Mouse (Mus musculus): ENCODE data around the gene Serpinb9g. TPM values are rescaled to one million over a fixed set of nuclear protein-coding genes. Genes with fewer than 3 reads are reported as not detected.
"Not testable (repeated sequence)": the region's sequence is repeated elsewhere in the genome, so short reads cannot be mapped to it uniquely, and the experiment has no call there.

Gene Serpinb9g
- not detected in 2 replicates for polyA plus RNA-seq (2012; ENCODE audit: insufficient read depth, low replicate concordance)

DNA sequence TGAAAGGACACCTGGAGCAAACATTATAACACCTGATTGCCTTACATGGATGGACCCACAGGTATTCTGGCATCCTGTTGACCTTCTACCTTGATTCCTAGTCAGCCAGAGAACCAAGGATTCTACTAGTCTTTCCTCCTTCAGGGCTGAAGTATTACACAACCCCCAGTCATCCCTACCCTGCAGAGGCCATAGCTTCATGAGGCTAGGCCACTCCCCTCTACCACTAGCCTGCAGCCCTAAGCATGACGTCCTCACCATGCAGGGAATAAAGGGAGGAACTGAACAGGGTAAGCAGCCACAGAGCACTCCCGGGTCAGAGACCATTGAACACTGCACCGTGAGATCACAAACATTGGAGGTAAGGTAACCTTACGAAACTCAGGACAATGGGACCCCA, at the start of gene Serpinb9g:
Serpinb9g (plus strand) TSS at position 301 of the 400 bp plus-strand sequence.
- H3K36me3 ChIP-seq (replicated peaks; ENCODE audit: low read length); H3K9me3 ChIP-seq; H3K27me3 ChIP-seq (replicated peaks); H3K4me3 ChIP-seq (replicated peaks); H3K4me1 ChIP-seq: not testable (repeated sequence)

DNA sequence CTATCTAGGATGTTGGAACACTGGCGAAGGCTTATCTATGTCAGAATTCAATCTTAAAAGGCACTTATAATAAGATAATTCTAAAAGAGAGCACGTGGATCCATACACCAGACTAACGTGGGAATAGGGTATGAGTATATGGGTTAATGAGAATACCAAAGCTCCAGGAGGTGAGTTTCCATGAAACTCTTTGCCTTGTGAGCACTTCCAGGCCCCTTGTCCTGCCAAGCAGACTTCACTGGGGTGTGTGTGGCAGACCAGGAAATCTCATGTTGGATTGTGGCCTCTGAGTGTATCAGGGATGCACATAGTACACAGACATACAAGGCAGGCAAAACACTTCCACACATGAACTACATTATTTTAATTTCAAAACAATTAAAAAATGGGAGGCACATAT, 718 bp upstream of the Serpinb9g start:
- not testable (repeated sequence) for H3K36me3 ChIP-seq (replicated peaks; ENCODE audit: low read length); H3K4me3 ChIP-seq (replicated peaks); H3K4me1 ChIP-seq; H3K9me3 ChIP-seq; H3K27me3 ChIP-seq (replicated peaks)

DNA sequence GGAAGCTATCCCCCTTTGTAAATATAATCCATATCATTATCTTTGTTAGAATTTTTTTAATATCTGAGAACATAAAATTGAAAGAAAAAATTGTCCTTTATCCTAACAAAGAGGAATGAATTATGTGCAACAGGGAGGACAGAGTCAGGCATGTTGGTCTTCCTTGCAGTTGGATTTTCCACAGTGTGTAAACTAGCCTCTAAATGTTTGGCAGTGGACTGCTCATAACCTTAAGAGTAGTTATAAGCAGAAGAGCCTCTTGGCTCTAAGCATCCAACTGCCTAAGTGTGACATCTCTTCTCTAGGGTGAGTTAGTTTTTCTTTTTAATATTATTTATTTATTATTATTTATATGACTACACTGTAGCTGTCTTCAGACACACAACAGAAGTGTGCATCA, 40.0 kb downstream of the Serpinb9g start:
- H3K36me3 ChIP-seq (replicated peaks; ENCODE audit: low read length) = no peaks in the 10 kb centered on the region
- peaks cover 13% of the 10 kb centered on the region; the same call in 1 of the 2 replicates for H3K4me1 ChIP-seq
- TF ChIP-seq GATA1 (IDR thresholded peaks at IDR 0.05; ENCODE audit: borderline replicate concordance, low read length) (no peak), FLI1 (IDR thresholded peaks at IDR 0.05; ENCODE audit: low read length) (no peak)
- H3K4me3 ChIP-seq (replicated peaks) = no peak overlapping the region
- no peaks in the 10 kb centered on the region for H3K27me3 ChIP-seq (replicated peaks)
- H3K9me3 ChIP-seq = no peaks in the 10 kb centered on the region

DNA sequence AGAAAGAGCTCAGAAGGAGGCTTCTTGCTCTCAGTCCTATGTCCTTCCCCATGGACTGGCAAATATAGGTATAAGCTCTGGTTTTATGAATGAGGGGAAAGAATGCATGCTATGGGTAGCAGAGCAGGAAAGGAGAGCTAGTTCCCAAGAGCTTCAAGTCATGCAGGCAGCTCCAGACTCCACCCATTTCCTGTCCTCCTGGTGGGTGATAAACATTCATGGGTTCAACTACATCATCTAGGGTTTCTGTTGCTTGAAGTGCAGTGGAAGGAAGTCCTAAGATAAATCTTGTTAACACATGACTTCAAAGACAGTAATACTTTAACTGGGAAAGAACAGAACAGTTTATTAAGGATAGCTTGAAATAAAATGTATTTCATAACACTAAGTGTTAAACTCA, 48.2 kb downstream of the Serpinb9g start:
- Histone ChIP-seq H3K9me3 (no peaks in the 10 kb centered on the region), H3K4me3 (replicated peaks) (peak overlapping the region; percentile 26), H3K27me3 (replicated peaks) (no peaks in the 10 kb centered on the region), H3K36me3 (replicated peaks; ENCODE audit: low read length) (no peaks in the 10 kb centered on the region), H3K4me1 (peaks cover 19% of the 10 kb centered on the region)
- TF ChIP-seq GATA1 (IDR thresholded peaks at IDR 0.05; ENCODE audit: borderline replicate concordance, low read length) (no peak), FLI1 (IDR thresholded peaks at IDR 0.05; ENCODE audit: low read length) (peak; percentile 17; the same call in 1 of the 2 replicates)

Other genes starting within 250 kb of the Serpinb9g start
- gene Serpinb9e, start 235.2 kb upstream of the Serpinb9g start, polyA plus RNA-seq (2012; ENCODE audit: insufficient read depth, low replicate concordance) = not detected in 2 replicates
- gene Serpinb9f, start 160.7 kb upstream of the Serpinb9g start, polyA plus RNA-seq (2012; ENCODE audit: insufficient read depth, low replicate concordance) = not detected in 2 replicates
- not detected in 2 replicates for gene Gm11397, start 89.0 kb upstream of the Serpinb9g start, polyA plus RNA-seq (2012; ENCODE audit: insufficient read depth, low replicate concordance)
- gene Serpinb6d, start 176.6 kb downstream of the Serpinb9g start, polyA plus RNA-seq (2012; ENCODE audit: insufficient read depth, low replicate concordance) = not detected in 2 replicates